Mouse (Mus musculus) ES-Bruce4 (cell line): ENCODE measurements around the gene Slc4a3.

Experiments
- CTCF ChIP-seq: IDR thresholded peaks from one replicate; pipeline ENCODE4 v1.8.1; 2011; ENCODE audit warnings: low read depth, low read length
- POLR2A ChIP-seq: IDR thresholded peaks from one replicate; pipeline ENCODE4 v1.8.1; 2011; ENCODE audit warnings: low read length; ENCODE audit not compliant: insufficient read depth

GRCm38 (mm10) chr1:75544351-75544750 lies 1.7 kb upstream of the Slc4a3 start:
- TF ChIP-seq CTCF (no peak), POLR2A (no peak)
